Mouse (Mus musculus) liver, adult 2 months (tissue): Measurements from ENCODE around the gene Tmem167.

ENCODE experiments used
- CTCF ChIP-seq: fragments of 200-500 bp; IDR thresholded peaks from 2 replicates; pipeline ENCODE4 v1.5.1; 2011; ENCODE audit warnings: low read depth, low read length, control low read depth
- POLR2A ChIP-seq: fragments of 200-500 bp; IDR thresholded peaks from 2 replicates; pipeline ENCODE4 v1.6.1; 2011; ENCODE audit warnings: low read length, control low read depth; ENCODE audit not compliant: insufficient read depth; ENCODE audit errors: extremely low read depth

- no peak for TF ChIP-seq CTCF
- TF ChIP-seq POLR2A: no peak
Measured at GRCm38 (mm10) chr13:90167044-90167443, 78.1 kb downstream of the Tmem167 start.
